Mouse (Mus musculus) CD4-positive naive resting alpha-beta T cell, adult 76 days (primary cell): Measurements from ENCODE around the gene Gm13023. TPM values are rescaled to one million over a fixed set of nuclear protein-coding genes. Genes with fewer than 3 reads are reported as not detected.

Experiments
- total RNA-seq: library from RNA; stranded (reverse); gene quantifications from one replicate; pipeline ENCODE4 v1.2.4, GENCODE M21; 2023

The Gm13023 gene
- not detected for total RNA-seq

GRCm38 (mm10) chr4:143789052-143789451, at the start of gene Gm13023:
Gene Gm13023, plus strand, starts transcription at chr4:143789352.

GRCm38 (mm10) chr4:143815993-143816392, 26.8 kb downstream of the Gm13023 start, which contains the start of gene Gm13084:
Gene Gm13084, minus strand, starts transcription at chr4:143816093.

Other genes with a start within 250 kb of the Gm13023 start
- gene BC080695, start 237.7 kb upstream of the Gm13023 start, total RNA-seq, result not detected
- gene Gm13057, start 237.6 kb upstream of the Gm13023 start, total RNA-seq, result not detected
- not detected for gene Gm13083, start 174.3 kb upstream of the Gm13023 start, total RNA-seq
- gene Gm13088, start 132.1 kb upstream of the Gm13023 start, total RNA-seq, result not detected
- not detected for gene Gm13089, start 86.6 kb upstream of the Gm13023 start, total RNA-seq
- not detected for gene Gm13078, start 69.9 kb upstream of the Gm13023 start, total RNA-seq
- gene Gm13084, start 26.7 kb downstream of the Gm13023 start, total RNA-seq, result not detected
- gene Gm13103, start 57.1 kb downstream of the Gm13023 start, total RNA-seq, result not detected
- not detected for gene Pramef6, start 111.0 kb downstream of the Gm13023 start, total RNA-seq
- gene Pramef25, start 161.7 kb downstream of the Gm13023 start, total RNA-seq, result not detected
- gene Gm13101, start 177.6 kb downstream of the Gm13023 start, total RNA-seq, result not detected
- gene Pramef17, start 205.0 kb downstream of the Gm13023 start, total RNA-seq, result not detected